ENCODE assay signal across 15 mouse cellular contexts in the genomic region with DNA sequence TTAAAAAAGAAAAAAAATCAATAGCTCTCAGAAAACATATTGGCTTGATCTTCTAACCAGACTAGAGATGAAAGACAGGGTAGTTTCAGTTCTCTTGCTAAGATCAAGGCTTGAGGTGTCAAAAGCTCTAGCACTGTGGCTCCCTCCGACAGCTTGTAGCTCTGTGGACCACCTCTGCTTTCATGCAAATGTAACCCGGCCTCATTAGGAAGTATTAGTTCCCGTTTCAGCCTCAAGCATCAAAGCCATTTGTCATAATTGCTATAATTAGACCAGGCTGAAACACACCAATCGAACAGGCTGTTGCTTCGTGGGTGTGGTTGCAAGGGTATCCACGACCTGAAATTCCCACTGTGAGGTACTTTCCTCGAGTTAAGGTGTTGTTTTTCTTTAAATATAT.
DNase-seq lines count a peak whose midpoint lies in the region; ATAC-seq lines count a peak whose summit lies in the region.
"Had no signal": no experiment of that assay in that cellular context is flagged by ENCODE, and none has a peak within 500 bp of the region (broad histone marks: within the 10 kb centered on the region; RNA-seq: fewer than 3 reads in every experiment).

No protein-coding gene starts in this region.

- ATAC-seq in granulocyte monocyte progenitor cell, adult 5-6 weeks (replicated peaks; ENCODE audit: poor library complexity, severe bottlenecking): peak; percentile 89
- no peak for ATAC-seq in erythroid progenitor cell, adult 5-6 weeks (replicated peaks; ENCODE audit: low FRiP score, poor library complexity, severe bottlenecking)
- ATAC-seq: forebrain, postnatal 0 days; hindbrain, postnatal 0 days had no signal

- DNase-seq in A20 (ENCODE audit: low read depth, low spot score): peak; percentile 80
- peak; percentile 52 for DNase-seq in CD4-positive, CD25-positive, alpha-beta regulatory T cell, adult 2 months (ENCODE audit: low read depth, low spot score)
- DNase-seq in retina, embryonic 14.5 days (ENCODE audit: low spot score): peak; percentile 75
- DNase-seq in layer of hippocampus, postnatal 25 days (ENCODE audit: extremely low spot score in 1 of 2, low spot score in 1 of 2): no peak
- no peak for DNase-seq in kidney, postnatal 25 days
- DNase-seq: adrenal gland, adult 8-10 months; cerebellum, adult 9-10 months; forebrain, postnatal 0 days; gastrocnemius, postnatal 25 days; heart, postnatal 36 days; lung, postnatal 14 days; thymus, postnatal 4 days had no signal

Comparison
In these comparisons a context has a peak if more than half of its experiments do, and no peak if none do; other contexts are left out.
1. DNase-seq: peak in A20 (single experiment), CD4-positive, CD25-positive, alpha-beta regulatory T cell, adult 2 months (single experiment) and retina, embryonic 14.5 days (single experiment); none in layer of hippocampus, postnatal 25 days (0 of 2) and kidney, postnatal 25 days (0 of 2).